Mouse (Mus musculus) spleen, adult 18-20 months (tissue): ENCODE results near the gene Rps24.

Experiments used
- DNase-seq, 2 experiments: peaks; one replicate each; pipeline ENCODE4 v3.0.0; 2022; ENCODE audit warnings: mixed read lengths in 2 of 2

Rps24 gene

GRCm38 (mm10) chr14:24512527-24513161, 25.7 kb downstream of the Rps24 start:
- DNase-seq: no peak

- no peak for DNase-seq
Observed at GRCm38 (mm10) chr14:24521597-24521996, 34.7 kb downstream of the Rps24 start.

GRCm38 (mm10) chr14:24525137-24525536, 38.2 kb downstream of the Rps24 start:
- DNase-seq: no peak

GRCm38 (mm10) chr14:24525677-24526415, 38.9 kb downstream of the Rps24 start:
- no peak for DNase-seq

GRCm38 (mm10) chr14:24526440-24526839, 39.5 kb downstream of the Rps24 start:
- no peak for DNase-seq

- no peak for DNase-seq
Observed at GRCm38 (mm10) chr14:24530228-24530627, 43.3 kb downstream of the Rps24 start.

GRCm38 (mm10) chr14:24534865-24535545, 48.1 kb downstream of the Rps24 start:
- no peak for DNase-seq

- no peak for DNase-seq
Observed at GRCm38 (mm10) chr14:24542901-24543300, 56.0 kb downstream of the Rps24 start.

GRCm38 (mm10) chr14:24544057-24544456, 57.1 kb downstream of the Rps24 start:
- no peak for DNase-seq
